Mouse (Mus musculus) embryo, embryonic 10 days (tissue): ENCODE data around the gene Aqp6.
A peak's percentile ranks its signal among the peaks of the same experiment; 100 is the strongest.

Experiments
- DNase-seq: peaks from one replicate; pipeline ENCODE4 v3.0.0-alpha.2; 2015; ENCODE audit warnings: low spot score

The Aqp6 gene

DNA sequence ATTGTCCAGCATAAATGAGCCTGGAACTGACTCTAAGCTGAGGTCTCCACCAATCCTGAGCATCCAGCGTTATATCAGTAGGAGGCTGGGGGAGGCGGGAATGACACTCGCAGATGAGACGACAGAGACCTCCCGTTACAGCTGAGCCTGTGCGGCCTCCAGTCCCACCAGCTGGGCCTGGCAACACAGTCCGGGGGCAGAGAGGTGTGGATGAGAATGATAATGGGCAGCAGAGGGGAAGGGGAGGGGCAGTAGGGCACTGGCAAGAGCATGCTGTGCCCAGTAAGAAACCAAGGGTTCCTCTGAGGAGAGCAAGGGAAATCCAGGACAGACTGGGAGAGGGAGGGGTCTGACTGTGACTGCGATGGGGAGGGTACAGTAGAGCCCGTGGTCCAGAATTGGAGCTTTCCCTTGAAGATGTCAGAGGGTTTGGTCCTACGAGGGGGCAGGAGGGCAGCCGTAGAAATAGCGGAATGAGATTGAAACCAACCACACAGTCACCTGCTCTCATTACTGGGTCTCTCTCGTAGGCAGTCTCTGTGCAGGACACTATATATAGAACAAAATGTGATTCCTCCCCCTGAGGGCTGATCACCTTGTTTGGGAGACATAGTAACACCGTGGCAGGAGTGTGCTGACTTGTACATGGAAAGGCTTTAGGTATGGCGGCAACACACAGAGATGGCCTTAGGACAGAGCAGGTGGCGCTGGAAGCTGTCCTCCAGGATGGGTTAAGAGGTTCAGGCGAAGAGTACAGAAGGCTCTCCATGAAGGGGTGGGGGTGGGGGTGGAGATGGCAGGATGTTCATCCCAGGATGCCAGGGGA lies 1.7 kb upstream of the Aqp6 start:
- DNase-seq, result no peak

DNA sequence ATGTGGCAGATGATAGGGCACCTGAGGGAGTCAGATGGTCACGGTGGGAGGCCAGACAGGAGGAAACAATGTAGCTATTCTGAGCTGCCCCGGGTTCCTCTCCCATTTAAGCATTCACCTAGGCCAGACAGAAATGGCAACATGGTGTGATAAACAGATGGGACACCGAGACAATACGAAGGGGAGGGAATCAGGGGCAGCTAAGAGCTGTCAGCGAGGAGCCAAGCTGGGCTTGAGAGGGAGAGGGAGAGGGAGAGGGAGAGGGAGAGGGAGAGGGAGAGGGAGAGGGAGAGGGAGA lies 572 bp downstream of the Aqp6 start:
- no peak for DNase-seq

- DNase-seq, result no peak
These were observed 1.1 kb downstream of the Aqp6 start for GRCm38 (mm10) chr15:99602206-99602820.

GRCm38 (mm10) chr15:99603216-99603615 lies 2.0 kb downstream of the Aqp6 start:
- DNase-seq, result no peak

DNA sequence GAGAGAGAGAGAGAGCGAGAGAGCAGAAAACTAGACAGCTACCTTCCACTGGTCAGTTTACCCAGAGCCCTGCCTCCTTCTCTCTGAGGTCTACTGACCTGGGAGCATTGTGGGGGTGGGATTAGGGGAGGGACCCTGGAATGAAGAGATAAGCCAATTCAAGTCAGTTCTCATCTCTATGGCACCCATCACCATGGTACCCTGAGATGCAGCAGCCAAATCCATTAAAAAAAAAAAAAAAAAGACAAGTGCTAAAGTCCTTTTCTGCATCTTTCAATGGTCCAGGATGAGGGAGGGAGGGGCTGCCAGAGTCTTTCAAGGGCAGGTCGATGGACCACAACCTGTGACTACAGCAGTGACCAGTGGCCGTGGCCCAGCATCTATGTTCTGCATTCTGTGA lies 4.4 kb downstream of the Aqp6 start:
- DNase-seq, result no peak

DNA sequence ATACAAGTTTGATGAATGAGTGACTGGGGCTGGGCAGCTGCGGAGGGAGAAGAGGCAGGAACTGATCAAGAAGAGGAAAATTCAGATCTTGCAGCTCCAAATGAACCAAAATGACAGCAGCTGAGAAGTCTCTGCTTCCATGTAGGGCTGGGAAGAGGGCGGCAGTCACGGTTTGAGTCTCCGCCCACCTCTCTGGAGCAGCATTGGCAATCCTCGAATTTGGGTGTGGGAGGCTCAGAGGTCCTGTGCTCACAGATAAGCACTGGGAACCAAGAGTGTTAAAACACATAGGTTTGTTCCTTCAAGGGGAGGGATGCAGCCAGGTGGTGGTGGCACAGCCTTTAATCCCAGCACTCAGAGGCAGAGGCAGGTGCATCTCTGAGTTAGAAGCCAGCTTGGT lies 5.3 kb downstream of the Aqp6 start:
- DNase-seq, result no peak

- peak; percentile 66 for DNase-seq
These were observed 6.4 kb downstream of the Aqp6 start for GRCm38 (mm10) chr15:99607388-99608113.

- DNase-seq, result no peak
These were observed 7.4 kb downstream of the Aqp6 start for GRCm38 (mm10) chr15:99608382-99609125.

GRCm38 (mm10) chr15:99611563-99611962 lies 10.4 kb downstream of the Aqp6 start:
- no peak for DNase-seq

GRCm38 (mm10) chr15:99614273-99614672 lies 13.1 kb downstream of the Aqp6 start:
- no peak for DNase-seq

GRCm38 (mm10) chr15:99614753-99615152 lies 13.6 kb downstream of the Aqp6 start:
- DNase-seq, result peak; percentile 44

DNA sequence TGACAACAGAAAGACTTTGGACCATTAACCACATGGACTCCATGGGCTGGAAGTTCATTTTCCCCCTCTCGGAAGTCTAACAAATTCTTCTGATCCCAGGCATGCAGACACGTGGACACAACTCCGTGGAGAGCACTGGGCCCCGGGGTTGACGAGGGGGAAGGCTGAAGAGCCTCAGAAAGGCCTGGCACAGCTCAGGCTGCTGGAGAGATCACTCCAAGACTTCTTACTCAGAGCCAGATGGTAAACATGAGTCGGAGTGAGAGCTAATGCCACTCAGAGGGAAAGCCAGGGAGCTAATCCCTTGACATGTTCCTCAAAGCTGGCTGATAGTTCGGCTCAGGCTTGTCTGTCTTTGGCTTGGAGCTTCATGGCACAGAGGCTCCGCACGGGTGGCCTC lies 14.0 kb downstream of the Aqp6 start:
- no peak for DNase-seq

GRCm38 (mm10) chr15:99618595-99618994 lies 17.4 kb downstream of the Aqp6 start:
- DNase-seq, result no peak

DNA sequence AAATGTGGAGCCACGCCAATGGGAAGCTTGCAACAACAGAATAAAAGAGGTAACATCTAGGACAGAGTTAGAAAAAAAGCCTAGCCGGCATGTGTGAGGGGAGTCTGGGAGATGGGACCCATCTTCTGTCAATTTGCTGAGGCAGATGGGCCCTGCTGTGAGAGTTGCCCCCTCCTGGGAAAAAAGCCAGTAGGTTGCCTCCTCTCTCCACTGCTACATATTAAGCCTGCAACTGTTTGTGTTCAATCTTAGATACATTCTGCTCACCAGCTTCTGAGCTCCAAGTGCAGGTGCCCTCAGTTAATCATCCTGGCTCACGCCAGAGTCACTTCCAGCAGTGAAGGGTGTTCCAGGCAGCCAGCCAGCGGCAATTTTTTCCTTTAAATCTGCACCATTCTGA lies 18.6 kb downstream of the Aqp6 start:
- DNase-seq, result no peak

DNA sequence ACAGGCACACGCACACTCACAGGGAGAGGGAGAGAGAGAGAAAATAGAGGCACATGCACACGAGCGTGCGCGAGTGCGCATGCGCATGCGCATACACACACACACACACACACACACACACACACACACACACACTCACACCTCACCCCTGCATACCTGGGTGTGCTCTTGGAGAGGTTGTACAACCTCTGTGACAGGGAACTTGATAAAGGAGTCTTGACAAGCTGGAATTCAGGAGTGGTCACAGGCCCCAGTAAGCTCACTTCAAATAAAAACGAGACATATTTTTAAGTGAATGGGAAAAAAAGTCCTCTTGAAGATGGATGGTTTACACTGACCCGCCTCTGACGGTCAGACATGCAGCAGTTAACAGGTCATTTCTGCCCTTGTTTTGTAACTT lies 20.9 kb downstream of the Aqp6 start:
- no peak for DNase-seq

GRCm38 (mm10) chr15:99631618-99632017 lies 30.4 kb downstream of the Aqp6 start:
- DNase-seq, result peak; percentile 52

DNA sequence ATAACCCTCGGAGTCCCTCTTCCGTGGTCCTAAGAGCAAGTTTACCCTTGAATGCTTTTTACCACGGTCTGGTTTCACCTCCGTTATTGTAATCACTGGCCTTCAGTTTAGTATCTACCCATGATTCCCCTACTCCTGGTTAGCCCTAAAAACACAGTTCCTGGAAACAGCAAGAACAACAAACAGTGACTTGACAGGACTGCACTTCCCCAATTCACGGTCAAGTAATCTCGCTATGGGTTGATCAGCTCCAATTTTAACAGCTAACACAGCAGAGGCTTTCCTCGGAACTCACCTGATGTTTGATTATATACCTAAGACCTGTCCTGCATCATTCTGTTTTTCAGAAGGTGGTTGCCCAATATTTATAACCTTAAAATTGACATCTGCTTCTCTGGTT lies 33.5 kb downstream of the Aqp6 start:
- no peak for DNase-seq

DNA sequence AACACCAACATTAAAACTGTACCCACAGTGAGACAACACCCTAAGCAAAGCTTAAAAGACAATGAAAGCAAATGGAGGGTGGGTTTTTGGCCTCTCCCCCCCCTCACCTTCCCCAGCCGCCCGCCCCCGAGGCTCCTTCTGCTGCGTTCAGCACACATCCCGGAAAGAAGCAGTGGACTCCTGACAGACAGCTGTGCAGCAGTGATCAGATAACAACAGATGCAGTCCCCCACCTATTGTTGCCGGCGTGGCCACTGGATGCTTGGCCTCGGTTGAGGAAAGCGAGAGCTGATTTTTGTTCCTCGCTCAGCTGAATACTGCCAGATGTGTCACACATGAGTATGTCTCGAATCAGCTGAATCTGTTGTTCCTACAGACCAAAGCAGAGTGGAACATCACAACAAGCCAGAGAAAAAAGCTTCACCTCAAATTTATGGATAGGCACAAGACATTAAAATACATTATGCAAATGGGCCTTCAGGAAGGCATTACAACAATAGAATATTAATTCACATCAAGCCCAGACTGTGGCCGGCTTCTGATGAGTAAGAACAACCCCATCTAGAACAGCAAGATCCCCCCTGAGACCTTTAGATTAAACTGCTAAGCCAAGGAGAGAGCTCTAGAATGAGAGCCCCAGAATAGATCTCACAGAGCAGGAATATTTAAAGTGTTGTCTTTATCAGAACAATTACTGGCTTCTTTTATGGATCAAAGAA lies 36.4 kb downstream of the Aqp6 start:
- DNase-seq, result no peak

GRCm38 (mm10) chr15:99638124-99638485 lies 36.9 kb downstream of the Aqp6 start:
- DNase-seq, result no peak

- no peak for DNase-seq
These were observed 41.4 kb downstream of the Aqp6 start for GRCm38 (mm10) chr15:99642622-99643021.

DNA sequence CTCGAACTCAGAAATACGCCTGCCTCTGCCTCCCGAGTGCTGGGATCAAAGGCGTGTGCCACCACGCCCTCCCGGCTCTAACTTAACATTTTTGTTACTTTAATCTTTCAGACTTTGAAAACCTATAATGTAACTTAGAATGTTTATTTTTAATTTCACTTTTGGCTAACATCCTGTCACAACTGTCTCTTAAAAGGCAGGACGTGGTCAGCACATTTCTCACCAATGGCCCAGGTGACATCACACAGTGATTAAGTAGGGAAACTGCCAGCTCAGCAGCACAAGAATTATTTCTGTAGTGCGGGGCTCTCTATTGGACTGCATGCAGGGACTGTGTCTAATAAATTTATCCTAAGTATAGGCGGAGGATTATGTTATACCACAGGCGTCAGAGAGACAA lies 42.6 kb downstream of the Aqp6 start:
- no peak for DNase-seq

DNA sequence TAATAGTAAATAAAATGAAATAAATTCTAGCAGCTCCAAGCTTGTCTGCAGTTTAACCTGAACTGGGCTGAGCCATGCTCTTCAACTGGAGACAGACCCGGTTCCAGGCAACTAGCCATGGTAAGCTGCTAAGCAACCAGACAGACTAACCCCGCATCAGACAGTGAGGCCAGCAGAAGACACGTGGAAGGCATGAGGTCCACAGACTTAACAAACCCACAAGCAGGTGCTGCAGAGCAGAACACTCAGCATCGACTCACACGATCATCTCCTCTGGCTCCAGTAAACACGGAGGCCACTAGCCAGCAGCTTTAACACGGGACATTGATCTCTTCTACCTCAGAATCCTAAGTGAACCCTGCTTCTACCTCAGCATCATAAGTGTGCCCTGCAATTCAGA lies 43.6 kb downstream of the Aqp6 start:
- DNase-seq, result no peak
